Mouse (Mus musculus): ENCODE data around the gene Mlec. TPM values are rescaled to one million over a fixed set of nuclear protein-coding genes. Genes with fewer than 3 reads are reported as not detected.

Gene Mlec
- polyA plus RNA-seq, 1 experiment from 2014 or later = 25.3 TPM

DNA sequence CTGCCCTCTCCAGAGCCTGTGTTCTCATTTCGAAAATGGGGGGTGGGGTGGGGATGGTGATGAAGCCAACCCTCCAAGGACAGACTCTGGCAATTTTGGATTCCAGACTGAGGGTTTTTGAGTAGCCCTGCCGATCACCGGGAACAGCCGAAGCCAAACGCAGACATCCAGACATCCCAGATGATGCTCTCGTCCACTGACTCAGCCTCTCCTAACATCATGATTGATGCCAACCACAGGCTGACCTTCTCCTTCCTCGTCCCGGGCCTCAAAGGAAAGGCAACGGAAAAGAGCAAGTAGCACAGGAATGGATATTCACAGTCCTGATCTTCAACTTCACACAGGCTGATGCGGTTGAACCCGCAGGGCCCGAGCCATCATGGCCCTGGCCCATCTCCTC, 32.1 kb upstream of the Mlec start:
- peaks cover 79% of the 10 kb centered on the region for H3K27me3 ChIP-seq
- ATAC-seq = no peak
- WGBS = 81% methylated on average over 12 of the region's 12 CpGs

DNA sequence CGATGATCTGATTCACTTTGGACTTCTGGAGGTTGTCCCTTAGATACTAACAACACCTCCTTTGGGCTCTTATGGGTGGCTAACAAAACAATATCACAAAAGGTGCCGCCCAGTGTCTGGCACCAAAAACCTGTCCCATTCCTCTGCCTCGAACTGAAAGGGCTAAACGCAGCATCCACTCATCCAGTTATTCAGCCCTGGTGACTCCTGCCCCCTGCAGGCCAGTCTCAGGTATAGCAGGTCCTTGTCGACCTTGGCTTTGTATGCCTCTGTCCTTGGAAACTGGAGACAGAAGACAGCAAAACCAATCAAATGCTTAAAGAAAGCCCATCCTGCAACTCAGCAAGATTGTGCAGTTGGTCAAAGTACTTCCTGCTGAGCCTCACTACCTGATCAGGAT, 30.8 kb upstream of the Mlec start:
- H3K9ac ChIP-seq (replicated peaks) = no peak overlapping the region
- H3K9me3 ChIP-seq = no peaks in the 10 kb centered on the region
- peaks cover 59% of the 10 kb centered on the region for H3K4me1 ChIP-seq (replicated peaks)
- 52% methylated on average over 5 of the region's 5 CpGs for WGBS
- no peaks in the 10 kb centered on the region for H3K36me3 ChIP-seq
- H3K27me3 ChIP-seq = peaks cover 68% of the 10 kb centered on the region
- no peak overlapping the region for H3K27ac ChIP-seq
- no peak for ATAC-seq
- no peak overlapping the region for H3K4me3 ChIP-seq (replicated peaks)
- H3K4me2 ChIP-seq (replicated peaks) = no peak overlapping the region

More for the DNA sequence above, 32.1 kb upstream of the Mlec start:
- no peak overlapping the region for H3K27ac ChIP-seq
- no peak overlapping the region for H3K4me3 ChIP-seq (replicated peaks)
- no peak overlapping the region for H3K9ac ChIP-seq (replicated peaks)
- H3K9me3 ChIP-seq = no peaks in the 10 kb centered on the region
- H3K4me1 ChIP-seq (replicated peaks) = peaks cover 59% of the 10 kb centered on the region
- no peak overlapping the region for H3K4me2 ChIP-seq (replicated peaks)
- H3K36me3 ChIP-seq = no peaks in the 10 kb centered on the region

DNA sequence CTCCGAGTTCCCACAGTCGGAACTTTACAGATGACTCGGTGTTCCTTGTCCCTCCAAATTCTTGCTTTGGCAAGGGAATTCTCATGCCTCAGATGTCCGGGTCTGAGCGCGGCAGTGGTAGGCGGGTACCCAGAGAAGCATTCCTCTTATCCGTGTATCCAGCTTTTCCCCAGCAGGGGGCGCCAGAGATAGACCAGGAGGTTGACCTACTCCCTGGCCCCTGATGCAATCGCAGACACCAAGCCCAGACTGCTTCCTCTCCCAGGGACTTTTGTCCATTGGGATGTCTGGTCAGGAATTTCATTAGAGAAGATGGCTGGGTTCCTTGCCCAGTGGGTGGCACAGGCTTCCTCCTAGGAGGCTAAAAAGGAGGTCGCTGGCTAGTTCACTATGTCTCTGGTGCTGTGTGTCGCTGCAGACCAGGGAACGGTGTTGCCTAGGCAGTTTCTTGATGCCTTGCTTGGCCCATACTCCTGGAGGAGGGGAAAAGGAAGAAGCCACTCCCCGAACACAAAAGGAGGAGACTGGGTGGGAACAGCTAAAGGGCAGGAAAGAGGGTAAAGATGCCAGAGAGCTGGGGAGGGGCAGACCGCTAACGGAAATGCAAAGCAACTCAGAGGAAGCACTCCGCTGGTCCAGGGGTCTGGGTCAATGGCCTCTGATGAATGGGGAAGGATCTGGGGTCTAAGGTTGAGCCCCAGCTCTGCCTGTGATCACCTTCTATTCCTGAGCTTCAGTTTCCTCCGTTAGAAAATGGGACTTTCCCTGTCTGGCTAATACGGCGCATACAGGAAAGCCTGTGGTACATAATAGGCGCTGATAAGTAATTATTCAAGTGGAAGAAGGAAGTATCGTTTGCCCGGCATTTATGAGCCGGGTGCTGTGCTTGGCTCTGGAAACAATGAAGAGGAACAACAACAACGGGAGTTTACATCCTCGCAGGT, 29.5 kb upstream of the Mlec start:
- 20% methylated on average over 26 of the region's 26 CpGs for WGBS
- no peaks in the 10 kb centered on the region for H3K36me3 ChIP-seq
- no peak overlapping the region for H3K4me3 ChIP-seq (replicated peaks)
- H3K9me3 ChIP-seq = no peaks in the 10 kb centered on the region
- H3K4me1 ChIP-seq (replicated peaks) = peaks cover 47% of the 10 kb centered on the region
- no peak overlapping the region for H3K27ac ChIP-seq
- ATAC-seq = peak; percentile 74
- H3K9ac ChIP-seq (replicated peaks) = no peak overlapping the region
- peaks cover 55% of the 10 kb centered on the region for H3K27me3 ChIP-seq
- H3K4me2 ChIP-seq (replicated peaks) = peak overlapping the region; percentile 25; the same call in 1 of the 2 replicates

DNA sequence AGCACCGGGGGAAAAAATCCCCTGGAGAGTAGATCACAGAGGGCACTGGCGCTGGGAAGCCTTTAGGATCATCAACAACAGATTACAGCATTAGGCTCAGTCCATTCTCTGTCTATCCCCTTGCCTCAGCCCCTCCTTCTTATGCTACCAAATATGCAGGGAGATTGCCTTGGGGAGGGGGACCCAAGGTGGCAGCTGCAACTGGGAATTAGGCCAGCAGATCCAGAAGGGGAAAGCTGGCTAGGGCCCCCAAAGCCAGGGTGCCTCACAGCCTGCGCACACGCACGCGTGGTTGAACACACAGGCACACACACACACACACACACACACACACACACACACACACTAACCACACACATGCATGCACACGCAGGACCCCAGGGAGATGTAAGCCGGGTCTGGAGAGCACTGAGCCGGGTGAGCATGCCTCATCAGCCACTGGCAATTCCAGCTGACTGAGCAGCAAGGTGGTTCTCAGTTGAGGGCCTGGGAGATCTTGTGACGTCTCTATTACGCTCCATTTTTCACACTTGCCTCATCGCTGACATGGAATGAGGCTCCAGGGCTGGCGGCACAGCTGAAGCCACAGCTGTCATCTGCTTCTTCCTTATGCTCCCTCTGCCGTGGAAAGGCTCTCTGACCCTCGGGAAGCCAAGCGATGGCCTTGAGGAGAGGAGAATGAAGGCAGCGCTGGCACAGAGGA, 28.5 kb upstream of the Mlec start:
- H3K27ac ChIP-seq = 0 out of 2 replicates have a peak overlapping the region, but pooled peaks have one; percentile 36
- ATAC-seq = peak; percentile 47
- no peak overlapping the region for H3K4me3 ChIP-seq (replicated peaks)
- no peaks in the 10 kb centered on the region for H3K9me3 ChIP-seq
- no peaks in the 10 kb centered on the region for H3K36me3 ChIP-seq
- WGBS = 31% methylated on average over 17 of the region's 17 CpGs
- no peak overlapping the region for H3K9ac ChIP-seq (replicated peaks)
- H3K27me3 ChIP-seq = peaks cover 51% of the 10 kb centered on the region
- peaks cover 40% of the 10 kb centered on the region for H3K4me1 ChIP-seq (replicated peaks)
- peak overlapping the region; percentile 25 for H3K4me2 ChIP-seq (replicated peaks)

DNA sequence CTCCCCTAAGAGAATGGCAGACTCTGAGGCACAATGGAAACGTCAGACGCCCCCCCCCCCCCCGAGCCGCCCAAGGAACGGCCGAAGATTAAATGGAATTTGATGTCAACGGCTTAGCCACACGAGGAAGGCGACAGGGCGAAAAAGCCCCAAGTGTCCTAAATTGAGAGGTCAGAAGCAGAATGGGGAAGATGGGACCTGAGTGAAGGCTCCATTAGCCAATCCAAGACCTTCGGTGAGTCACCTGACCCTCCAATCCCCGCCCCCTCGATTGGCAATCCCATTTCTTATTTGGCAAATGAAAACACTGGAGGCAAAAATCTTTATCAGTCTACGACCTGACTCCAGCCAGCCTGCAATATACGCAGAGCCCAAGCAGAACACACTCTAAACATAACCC, 26.7 kb upstream of the Mlec start:
- H3K36me3 ChIP-seq = no peaks in the 10 kb centered on the region
- H3K27ac ChIP-seq = peak overlapping the region; percentile 62; the same call in 1 of the 2 replicates
- H3K9me3 ChIP-seq = no peaks in the 10 kb centered on the region
- peaks cover 34% of the 10 kb centered on the region for H3K27me3 ChIP-seq
- 0 out of 2 replicates have a peak, but pooled peaks have one; percentile 25 for ATAC-seq
- peaks cover 40% of the 10 kb centered on the region for H3K4me1 ChIP-seq (replicated peaks)
- peak overlapping the region; percentile 27 for H3K4me3 ChIP-seq (replicated peaks)
- peak overlapping the region; percentile 45 for H3K4me2 ChIP-seq (replicated peaks)
- 12% methylated on average over 15 of the region's 15 CpGs for WGBS
- 0 out of 2 replicates have a peak overlapping the region, but pooled peaks have one; percentile 41 for H3K9ac ChIP-seq (replicated peaks)

DNA sequence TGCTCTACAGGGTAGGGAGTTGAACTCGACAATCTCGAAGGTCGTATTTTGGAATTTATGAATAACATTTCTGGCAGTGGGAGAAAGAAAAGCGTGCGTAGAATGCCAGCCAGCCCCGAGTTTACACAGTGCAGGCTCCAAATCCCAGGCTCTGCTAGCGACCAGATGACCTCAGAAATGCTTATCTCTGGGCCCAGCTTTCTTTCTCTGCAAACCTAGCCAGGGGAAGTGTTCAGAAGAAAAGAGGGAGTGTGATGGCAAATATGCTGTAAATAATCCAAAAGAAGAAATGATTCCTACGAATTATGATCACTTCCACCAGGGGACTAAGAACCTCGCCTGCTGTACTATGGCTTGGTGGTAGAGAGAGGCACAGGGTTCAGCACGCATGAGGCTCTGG, 25.5 kb upstream of the Mlec start:
- 84% methylated on average over 10 of the region's 10 CpGs for WGBS
- peak overlapping the region; percentile 44 for H3K27ac ChIP-seq
- no peak overlapping the region for H3K9ac ChIP-seq (replicated peaks)
- H3K4me1 ChIP-seq (replicated peaks) = peaks cover 40% of the 10 kb centered on the region
- H3K4me3 ChIP-seq (replicated peaks) = no peak overlapping the region
- no peaks in the 10 kb centered on the region for H3K36me3 ChIP-seq
- H3K4me2 ChIP-seq (replicated peaks) = no peak overlapping the region
- peaks cover 23% of the 10 kb centered on the region for H3K27me3 ChIP-seq
- H3K9me3 ChIP-seq = no peaks in the 10 kb centered on the region
- no peak for ATAC-seq

DNA sequence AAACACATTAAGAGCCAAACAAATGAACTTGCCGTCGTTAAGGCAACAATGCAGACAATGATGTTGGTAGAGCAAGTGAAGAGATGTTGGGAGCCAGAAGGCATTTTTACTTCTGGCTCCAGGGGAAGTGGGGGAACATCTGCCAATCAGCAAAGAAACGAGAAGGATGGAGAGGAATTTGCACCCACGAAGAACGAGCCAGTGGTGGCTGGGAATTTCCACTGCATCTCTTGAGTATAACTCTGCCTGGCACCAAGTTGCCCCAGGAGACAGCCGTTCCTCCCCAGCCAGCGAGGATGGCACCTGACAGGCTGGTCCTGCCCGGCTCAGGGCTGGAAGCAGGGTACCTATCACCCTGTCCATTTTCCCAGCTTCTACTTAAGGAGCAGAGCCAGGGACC, 24.9 kb upstream of the Mlec start:
- H3K36me3 ChIP-seq = no peaks in the 10 kb centered on the region
- peaks cover 21% of the 10 kb centered on the region for H3K27me3 ChIP-seq
- no peak overlapping the region for H3K9ac ChIP-seq (replicated peaks)
- no peak overlapping the region for H3K4me2 ChIP-seq (replicated peaks)
- no peak for ATAC-seq
- H3K4me1 ChIP-seq (replicated peaks) = peaks cover 40% of the 10 kb centered on the region
- H3K9me3 ChIP-seq = no peaks in the 10 kb centered on the region
- 87% methylated on average over 8 of the region's 8 CpGs for WGBS
- H3K4me3 ChIP-seq (replicated peaks) = no peak overlapping the region
- H3K27ac ChIP-seq = no peak overlapping the region

DNA sequence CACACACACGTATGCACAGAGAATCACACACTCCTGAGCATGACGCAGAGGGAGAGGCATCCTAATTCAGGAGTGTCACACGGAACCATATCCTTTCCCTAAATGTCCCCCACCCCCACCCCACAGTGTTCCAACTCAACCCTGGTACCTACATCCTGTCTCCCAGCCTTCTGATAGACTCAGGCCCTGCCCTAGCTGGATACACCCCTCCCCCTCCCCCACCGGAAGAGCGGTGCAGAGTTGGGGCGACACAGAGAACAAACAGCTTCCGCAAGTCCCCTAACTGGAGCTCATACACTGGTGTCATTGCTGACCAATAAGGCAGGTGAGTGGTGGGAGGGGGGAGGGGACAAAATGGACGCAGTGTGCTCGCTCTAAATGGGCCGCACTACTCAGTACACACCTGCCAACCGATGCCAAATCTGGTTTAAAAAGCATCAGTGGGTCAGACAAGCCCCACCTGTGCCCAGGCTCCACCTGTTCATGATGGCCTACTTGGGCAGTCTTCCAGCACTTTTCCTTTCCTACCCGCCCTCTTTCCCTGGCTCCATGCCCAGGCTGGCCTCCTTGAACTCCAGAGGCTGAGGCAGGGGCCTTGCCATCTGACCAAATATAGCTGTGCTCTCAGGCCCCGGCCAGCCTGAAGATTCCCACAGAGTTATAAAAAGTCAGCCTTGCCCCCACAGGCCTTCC, 23.4 kb upstream of the Mlec start:
- H3K36me3 ChIP-seq = no peaks in the 10 kb centered on the region
- H3K4me1 ChIP-seq (replicated peaks) = peaks cover 31% of the 10 kb centered on the region
- H3K27me3 ChIP-seq = peaks cover 17% of the 10 kb centered on the region
- no peak overlapping the region for H3K4me3 ChIP-seq (replicated peaks)
- H3K9ac ChIP-seq (replicated peaks) = no peak overlapping the region
- H3K9me3 ChIP-seq = no peaks in the 10 kb centered on the region
- H3K4me2 ChIP-seq (replicated peaks) = no peak overlapping the region
- ATAC-seq = no peak
- H3K27ac ChIP-seq = no peak overlapping the region
- 77% methylated on average over 13 of the region's 13 CpGs for WGBS

DNA sequence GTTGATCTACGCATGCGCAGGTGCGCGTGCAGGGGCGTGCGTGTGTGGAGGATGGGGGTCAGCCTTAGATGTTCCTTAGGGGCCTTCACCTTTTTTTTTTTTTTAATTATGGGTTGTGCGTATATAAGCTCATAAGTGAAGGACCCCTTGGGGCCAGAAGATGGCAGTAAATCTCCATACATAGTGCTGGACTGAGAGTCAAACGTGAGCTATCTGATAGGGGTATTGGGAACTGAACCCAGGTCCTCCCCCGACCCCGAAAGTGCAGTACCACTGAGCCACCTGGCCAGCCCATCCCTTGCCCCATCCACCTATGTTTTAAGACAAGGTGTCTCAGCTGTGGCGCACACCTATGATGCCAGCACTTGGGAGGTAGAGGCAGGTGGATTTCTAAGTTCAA, 21.6 kb upstream of the Mlec start:
- H3K4me3 ChIP-seq (replicated peaks) = no peak overlapping the region
- H3K27ac ChIP-seq = no peak overlapping the region
- 95% methylated on average over 11 of the region's 11 CpGs for WGBS
- H3K36me3 ChIP-seq = no peaks in the 10 kb centered on the region
- peaks cover 14% of the 10 kb centered on the region for H3K4me1 ChIP-seq (replicated peaks)
- no peak overlapping the region for H3K4me2 ChIP-seq (replicated peaks)
- no peak for ATAC-seq
- no peaks in the 10 kb centered on the region for H3K9me3 ChIP-seq
- H3K9ac ChIP-seq (replicated peaks) = no peak overlapping the region
- peaks cover 6% of the 10 kb centered on the region; the same call in 1 of the 2 replicates for H3K27me3 ChIP-seq

DNA sequence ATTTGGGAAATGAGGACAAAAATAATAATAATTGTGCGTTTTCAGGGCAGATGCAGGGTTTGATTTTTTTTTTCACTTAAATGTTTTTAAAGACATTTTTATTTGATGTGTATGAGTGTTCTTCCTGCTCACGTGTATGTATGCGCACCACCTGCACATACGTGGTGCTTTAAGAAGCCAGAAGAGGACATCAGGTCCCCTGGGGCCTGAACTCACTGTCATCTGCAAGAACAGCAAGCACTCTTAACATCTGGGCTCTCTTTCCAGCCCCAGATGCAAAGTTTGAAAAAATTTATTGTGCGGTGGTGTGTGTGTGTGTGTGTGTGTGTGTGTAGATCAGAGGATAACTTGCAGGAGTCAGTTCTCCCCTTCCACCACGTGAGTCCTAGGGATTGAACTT, 19.9 kb upstream of the Mlec start:
- Histone ChIP-seq H3K4me1 (replicated peaks) (0 out of 2 replicates have a peak, but pooled peaks cover 5% of the 10 kb centered on the region), H3K4me2 (replicated peaks) (no peak overlapping the region), H3K27me3 (0 out of 2 replicates have a peak, but pooled peaks cover 6% of the 10 kb centered on the region), H3K9ac (replicated peaks) (no peak overlapping the region), H3K36me3 (no peaks in the 10 kb centered on the region), H3K27ac (no peak overlapping the region), H3K4me3 (replicated peaks) (no peak overlapping the region), H3K9me3 (no peaks in the 10 kb centered on the region)
- WGBS = 81% methylated on average over 6 of the region's 6 CpGs
- no peak for ATAC-seq

DNA sequence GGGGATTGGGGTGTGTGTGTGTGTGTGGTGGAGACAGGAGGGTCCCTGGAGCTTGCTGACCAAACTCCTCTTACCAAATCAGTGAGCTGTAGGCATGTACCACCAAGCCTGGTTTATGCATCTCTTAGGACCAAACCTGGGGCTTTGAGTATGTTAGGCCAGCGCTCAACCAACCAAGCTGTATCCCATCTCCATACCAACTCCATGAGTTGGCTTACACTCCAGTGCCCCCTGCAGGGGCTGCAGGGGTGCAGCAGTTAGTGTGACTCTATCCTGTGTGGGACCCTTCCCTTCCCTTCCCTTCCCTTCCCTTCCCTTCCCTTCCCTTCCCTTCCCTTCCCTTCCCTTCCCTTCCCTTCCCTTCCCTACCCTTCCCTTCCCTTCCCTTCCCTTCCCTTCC, 16.6 kb upstream of the Mlec start:
- H3K9me3 ChIP-seq = no peaks in the 10 kb centered on the region
- 100% methylated on average over 1 of the region's 1 CpGs for WGBS
- no peak for ATAC-seq

More for the DNA sequence above, 16.6 kb upstream of the Mlec start:
- no peaks in the 10 kb centered on the region for H3K27me3 ChIP-seq
- H3K9ac ChIP-seq (replicated peaks) = no peak overlapping the region
- H3K4me2 ChIP-seq (replicated peaks) = no peak overlapping the region
- H3K36me3 ChIP-seq = no peaks in the 10 kb centered on the region
- H3K27ac ChIP-seq = no peak overlapping the region
- H3K4me3 ChIP-seq (replicated peaks) = no peak overlapping the region
- 0 out of 2 replicates have a peak, but pooled peaks cover 5% of the 10 kb centered on the region for H3K4me1 ChIP-seq (replicated peaks)

All from midbrain, embryonic 13.5 days (tissue).